Mouse (Mus musculus): ENCODE results near the gene Zfp697. TPM values are rescaled to one million over a fixed set of nuclear protein-coding genes. Genes with fewer than 3 reads are reported as not detected.
"Not testable (repeated sequence)": the region's sequence is repeated elsewhere in the genome, so short reads cannot be mapped to it uniquely, and the experiment has no call there.

Gene Zfp697
- total RNA-seq, 2 experiments from 2014 or later: 32.1 to 38.1 TPM

DNA sequence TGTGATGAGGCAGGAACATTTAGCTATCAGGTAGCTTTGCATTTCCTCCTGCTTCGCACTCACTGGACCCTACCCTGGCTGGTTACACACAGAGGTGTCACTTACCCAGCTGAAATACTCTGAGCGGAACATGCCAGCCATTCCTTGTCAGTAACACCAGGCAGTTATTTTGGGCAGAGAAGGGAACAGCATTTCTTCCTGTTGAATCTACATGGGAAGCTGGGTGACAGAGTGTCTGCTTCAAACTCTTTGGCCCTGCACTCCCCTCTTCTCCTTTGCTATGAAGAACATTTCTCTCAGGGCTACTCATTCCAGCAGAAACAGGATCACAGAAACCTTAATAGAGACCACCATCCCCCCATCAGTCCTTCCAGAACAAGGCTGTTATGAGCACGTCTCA, 32.0 kb downstream of the Zfp697 start:
- no peak for DNase-seq (ENCODE audit: low spot score in 2 of 2)
- intact Hi-C loops (cut with DNase I): no loop called here

DNA sequence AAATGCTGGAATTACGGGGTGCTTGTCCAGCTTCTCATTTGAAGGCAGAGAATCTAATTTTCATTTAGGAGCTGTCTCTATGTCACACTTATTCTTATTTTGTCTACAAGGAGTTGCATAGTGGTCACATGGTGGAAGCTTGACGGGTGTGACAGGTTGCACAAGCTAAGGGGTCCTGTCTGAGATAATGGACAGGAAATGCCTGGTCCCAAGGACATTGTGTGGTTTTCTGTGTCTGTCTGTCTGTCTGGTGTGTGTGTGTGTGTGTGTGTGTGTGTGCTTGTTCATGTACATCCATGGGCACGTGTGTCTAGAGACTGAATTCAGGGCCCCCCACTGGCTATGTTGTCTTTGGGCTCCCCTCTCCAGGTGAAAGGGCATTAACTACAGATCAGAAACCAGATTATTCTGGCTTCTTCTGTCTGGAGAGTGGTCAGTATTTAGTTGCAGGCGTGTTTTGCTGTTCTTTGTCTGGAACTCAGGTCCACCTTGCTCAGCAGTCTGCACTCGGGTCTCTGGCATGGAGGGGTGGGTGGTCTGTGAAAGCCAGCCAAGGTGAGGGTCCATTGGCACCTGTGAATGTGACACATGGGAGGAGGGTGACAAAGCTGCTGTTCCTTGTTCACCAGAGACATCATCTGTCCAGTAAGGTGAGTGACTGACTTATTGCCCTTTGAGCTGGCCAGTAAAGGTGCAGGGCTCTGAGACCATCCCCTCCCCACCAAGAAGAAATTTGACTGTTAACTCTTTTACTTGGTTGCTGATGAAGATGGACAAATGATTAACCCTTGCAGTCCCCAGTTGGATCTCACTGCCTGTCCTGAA, 34.4 kb downstream of the Zfp697 start:
- no peak for DNase-seq (ENCODE audit: low spot score in 2 of 2)
- intact Hi-C loops (cut with DNase I): no loop called here

DNA sequence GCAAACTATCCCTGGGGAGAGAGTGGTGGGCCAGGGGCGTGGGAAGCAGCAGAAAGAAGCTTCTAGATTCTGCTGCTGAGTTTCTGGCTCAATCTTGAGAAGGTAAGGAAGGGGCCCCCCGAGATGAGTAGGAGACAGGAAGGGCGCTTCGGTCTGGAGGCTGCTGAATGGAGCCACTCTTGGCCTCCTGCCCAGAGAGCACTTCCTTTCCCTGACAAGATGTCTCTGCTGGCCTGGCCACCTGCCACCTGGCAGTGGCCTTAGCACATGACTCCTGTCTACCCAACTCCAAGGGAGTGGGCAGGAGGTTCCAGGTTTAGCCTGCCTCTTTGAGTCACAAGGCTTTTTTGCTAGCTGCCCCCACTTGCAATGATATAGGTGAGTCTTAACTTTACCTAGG, 35.1 kb downstream of the Zfp697 start:
- intact Hi-C loops (cut with DNase I): no loop called here
- DNase-seq (ENCODE audit: low spot score in 2 of 2): peak; percentile 84 to 87

DNA sequence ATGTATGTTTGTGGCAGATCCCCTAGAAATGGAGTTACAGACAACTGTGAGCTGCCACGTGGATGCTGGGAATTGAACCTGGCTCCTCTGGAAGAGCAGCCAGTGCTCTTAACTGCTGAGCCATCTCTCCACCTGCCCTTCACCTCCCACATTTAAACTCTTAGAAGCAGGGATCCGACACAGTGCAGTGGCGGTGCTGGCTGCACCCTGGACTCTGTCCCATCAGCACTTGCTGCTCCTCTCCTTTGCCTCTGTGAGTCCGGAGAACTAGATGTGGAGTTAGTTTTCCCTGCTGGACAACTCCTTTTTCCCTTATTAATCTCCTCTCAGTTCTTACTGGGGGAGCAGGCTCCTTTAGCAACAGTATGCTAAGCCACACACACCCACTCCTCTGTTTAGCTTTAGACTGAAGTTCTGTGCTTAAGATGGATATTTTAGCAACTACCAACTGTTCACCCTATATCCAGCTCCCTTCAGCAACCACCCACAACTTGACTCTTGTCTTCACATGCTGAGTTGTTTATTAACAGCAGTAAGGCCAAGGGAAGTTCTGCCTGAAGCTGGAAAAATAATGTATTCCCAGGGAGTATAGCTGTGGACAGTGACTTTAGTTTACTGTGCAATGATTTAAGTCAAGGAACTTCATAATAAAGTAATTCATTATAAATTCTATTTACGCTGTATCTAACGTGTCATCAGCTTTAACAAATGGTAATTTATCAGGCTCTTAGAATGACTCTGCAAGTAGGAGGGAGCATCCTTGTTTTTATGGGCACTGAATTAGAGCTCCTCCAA, 36.9 kb downstream of the Zfp697 start:
- intact Hi-C loops (cut with DNase I): loop anchor here (2.0 kb wide), 1 partner anchor 36 kb away; the partner anchor contains the start of gene Zfp697
- DNase-seq (ENCODE audit: low spot score in 2 of 2): no peak

DNA sequence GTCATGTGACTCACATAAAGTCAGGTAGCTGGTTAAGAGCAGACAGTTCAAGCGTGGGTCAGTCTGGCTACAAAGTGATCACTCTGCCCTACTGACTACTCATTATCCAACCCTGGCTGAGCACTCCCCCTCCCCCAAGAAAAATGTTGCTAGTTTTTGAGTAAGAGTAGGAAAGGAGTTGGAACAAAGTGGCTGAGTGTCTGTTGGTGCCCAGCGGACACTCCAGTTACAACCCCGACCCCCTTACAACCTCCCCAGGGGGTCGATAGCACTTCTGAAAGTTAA, 37.5 kb downstream of the Zfp697 start:
- intact Hi-C loops (cut with DNase I): loop anchor here (2.0 kb wide), 1 partner anchor 37 kb away; the partner anchor contains the start of gene Zfp697

DNA sequence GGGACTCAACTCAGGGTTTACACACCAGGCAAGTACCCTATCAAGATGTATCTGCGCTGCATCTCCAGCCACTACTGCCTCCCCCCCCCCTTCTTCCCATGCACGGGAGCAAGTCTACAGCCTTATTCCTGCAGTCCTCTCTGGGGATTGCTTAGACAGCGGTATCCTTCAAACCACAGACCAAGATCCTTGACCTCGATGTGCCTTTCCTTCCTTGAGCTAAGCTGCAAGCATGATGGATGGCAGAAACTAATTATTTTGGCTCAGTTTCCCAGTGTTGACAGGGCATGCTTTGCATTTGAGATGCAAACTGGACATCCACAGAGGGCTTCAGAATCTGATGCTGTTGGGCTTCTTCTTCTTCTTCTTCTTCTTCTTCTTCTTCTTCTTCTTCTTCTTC, 40.7 kb downstream of the Zfp697 start:
- intact Hi-C loops (cut with DNase I): no loop called here
- DNase-seq (ENCODE audit: low spot score in 2 of 2): no peak

More for the DNA sequence above, 37.5 kb downstream of the Zfp697 start:
- no peak for DNase-seq (ENCODE audit: low spot score in 2 of 2)

DNA sequence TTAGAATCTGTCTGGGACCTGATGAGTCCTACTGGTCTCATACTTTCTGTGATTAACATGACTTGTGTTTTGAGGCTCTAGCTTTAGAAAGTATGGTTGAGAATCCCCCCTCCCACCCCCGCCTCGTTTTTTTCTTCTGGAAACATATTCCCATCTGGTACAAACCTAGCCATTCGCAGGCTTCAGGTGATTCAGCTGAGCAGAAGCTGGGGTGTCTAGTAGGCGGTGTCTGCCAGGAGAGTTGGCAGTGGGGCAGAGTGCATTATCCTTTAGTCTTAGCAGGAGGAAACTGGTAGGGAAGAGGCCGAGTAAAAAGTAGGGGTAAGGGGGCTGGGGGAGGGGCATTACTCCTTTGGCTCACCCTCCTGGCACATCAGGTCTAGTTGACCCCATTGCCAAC, 44.5 kb downstream of the Zfp697 start:
- no peak for DNase-seq (ENCODE audit: low spot score in 2 of 2)
- intact Hi-C loops (cut with DNase I): no loop called here

DNA sequence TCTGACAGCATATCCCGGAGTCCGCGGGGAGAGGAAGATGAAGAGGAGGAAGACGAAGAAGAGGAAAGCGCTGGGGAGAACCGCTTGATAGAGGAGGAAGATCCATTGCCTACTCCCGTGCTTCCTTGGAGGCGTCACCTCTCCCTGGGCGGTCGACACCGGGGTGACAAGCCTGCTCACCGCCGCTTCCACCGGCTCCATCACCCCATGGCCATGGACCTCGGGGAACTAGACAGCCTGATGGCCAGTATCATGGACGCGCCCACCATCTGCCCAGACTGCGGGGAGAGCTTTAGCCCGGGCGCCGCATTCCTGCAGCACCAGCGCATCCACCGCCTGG, 45.0 kb downstream of the Zfp697 start:
- intact Hi-C loops (cut with DNase I): no loop called here
- no peak for DNase-seq (ENCODE audit: low spot score in 2 of 2)

DNA sequence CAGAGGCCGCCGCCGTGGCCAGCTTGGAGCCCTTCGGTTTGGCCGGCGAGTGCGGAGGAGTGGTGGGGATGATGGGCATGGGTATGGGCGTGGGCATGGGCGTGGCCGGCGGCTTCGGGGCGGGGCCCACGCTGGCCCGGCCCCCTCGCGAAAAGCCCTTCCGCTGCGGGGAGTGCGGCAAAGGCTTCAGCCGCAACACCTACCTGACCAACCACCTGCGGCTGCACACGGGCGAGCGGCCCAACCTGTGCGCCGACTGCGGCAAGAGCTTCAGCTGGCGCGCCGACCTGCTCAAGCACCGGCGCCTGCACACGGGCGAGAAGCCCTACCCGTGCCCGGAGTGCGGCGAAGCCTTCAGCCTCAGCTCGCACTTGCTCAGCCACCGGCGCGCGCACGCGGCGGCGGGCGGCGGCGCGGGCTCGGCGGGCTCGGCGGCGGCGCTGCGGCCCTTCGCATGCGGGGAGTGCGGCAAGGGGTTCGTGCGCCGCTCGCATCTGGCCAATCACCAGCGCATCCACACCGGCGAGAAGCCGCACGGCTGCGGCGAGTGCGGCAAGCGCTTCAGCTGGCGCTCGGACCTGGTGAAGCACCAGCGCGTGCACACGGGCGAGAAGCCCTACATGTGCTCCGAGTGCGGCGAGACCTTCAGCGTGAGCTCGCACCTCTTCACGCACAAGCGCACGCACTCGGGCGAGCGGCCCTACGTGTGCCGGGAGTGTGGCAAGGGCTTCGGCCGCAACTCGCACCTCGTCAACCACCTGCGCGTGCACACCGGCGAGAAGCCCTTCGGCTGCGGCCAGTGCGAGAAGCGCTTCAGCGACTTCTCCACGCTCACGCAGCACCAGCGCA, 45.6 kb downstream of the Zfp697 start:
- intact Hi-C loops (cut with DNase I): no loop called here
- DNase-seq (ENCODE audit: low spot score in 2 of 2): peak; percentile 83 to 89

DNA sequence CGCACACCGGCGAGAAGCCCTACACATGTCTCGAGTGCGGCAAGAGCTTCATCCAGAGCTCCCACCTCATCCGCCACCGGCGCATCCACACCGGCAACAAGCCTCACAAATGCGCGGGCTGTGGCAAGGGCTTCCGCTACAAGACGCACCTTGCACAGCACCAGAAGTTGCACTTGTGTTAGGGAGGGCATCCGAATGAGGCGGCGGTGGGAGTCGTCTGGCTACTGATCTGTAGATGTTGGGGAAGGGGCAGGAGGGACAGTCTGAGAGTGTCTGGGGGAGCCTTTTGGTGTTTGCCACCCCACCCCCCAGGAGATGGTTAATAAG, 46.2 kb downstream of the Zfp697 start:
- DNase-seq (ENCODE audit: low spot score in 2 of 2): no peak
- intact Hi-C loops (cut with DNase I): no loop called here

DNA sequence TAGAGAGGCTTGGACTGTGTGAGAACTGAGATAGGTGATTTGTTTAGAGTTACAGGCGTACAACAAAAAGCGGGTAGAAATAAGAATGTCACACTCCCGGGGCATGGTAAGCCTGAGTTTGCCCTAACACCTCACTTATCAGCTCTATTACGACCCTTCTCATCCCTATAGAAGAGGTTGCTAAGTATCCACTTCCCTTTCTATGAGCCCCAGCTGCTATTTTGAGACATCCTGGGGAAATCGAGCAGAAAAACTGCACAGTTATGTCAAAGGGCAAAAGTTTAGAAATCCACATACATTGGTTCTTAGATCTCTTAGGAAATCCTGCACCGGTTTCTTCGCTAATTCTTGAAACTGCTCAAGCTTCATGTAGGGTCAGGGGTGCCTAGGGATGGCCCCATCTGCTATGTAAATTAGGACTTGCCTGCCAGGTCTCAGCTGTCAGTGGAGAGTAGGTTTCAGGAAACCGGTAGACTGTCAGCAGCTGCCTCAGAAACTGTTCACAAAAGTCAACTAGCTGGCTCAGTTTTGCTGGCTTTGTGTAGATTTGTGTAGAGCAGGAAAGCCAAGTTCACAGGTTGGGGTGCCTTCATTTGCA, 46.8 kb downstream of the Zfp697 start:
- no peak for DNase-seq (ENCODE audit: low spot score in 2 of 2)
- intact Hi-C loops (cut with DNase I): no loop called here

DNA sequence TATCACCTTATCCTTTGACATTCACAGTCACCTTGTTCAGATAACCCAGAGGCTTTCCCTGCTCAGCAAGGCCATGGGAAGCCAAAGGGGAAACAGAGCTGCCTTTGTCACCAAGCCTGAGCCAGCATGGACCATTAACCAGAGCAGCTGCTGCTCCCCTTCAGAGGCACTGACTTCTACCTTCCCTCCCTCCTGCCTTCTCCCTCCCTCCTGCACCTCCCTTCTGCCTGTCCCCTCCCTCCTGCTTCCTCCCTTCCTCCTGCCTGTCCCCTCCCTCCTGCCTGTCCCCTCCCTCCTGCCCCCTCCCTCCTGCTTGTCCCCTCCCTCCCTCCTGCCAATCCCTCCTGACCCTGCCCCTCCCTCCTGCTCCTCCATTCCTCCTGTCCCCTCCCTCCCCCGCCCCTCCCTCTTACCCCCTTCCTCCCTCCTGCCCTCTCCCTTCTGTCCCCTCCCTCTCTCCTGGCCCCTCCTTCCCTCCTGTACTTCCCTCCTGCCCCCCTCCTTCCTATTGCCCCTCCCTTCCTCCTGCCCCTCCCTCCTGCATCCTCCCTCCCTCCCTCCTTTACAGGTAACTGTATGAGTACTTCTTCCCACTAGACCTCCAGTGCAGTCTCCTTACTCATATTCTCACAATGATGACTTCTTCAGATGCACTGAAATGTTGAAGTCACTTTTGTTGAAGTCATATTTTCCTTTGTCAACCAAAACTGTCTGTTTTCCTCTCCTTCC, 52.0 kb downstream of the Zfp697 start:
- intact Hi-C loops (cut with DNase I): no loop called here
- no peak for DNase-seq (ENCODE audit: low spot score in 2 of 2)

DNA sequence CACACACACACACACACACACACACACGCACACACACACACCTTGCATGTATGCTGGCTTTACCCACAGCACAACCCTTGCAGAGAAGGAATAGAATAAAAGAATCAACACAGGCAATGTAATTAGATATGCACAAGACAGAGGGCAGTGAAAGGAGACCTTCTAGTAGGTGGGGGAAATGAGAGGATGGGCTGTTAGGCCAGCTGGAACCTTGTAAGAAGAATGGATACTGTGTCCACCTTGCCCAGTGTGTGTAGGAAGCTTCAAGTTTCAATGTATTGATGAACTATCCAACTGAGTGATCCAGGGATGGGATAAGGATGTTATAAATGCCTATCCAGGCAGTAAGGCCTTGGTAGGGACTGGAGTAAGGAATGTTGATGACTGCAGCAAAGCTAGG, 52.8 kb downstream of the Zfp697 start:
- no peak for DNase-seq (ENCODE audit: low spot score in 2 of 2)
- intact Hi-C loops (cut with DNase I): no loop called here

DNA sequence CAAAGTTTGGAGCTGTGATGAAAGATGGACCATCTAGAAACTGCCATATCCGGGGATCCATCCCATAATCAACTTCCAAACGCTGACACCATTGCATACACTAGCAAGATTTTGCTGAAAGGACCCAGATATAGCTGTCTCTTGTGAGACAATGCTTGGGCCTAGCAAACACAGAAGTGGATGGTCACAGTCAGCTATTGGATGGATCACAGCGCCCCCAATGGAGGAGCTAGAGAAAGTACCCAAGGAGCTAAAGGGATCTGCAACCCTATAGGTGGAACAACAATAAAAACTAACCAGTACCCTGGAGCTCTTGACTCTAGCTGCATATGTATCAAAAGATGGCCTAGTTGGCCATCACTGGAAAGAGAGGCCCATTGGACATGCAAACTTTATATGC, 60.0 kb downstream of the Zfp697 start:
- intact Hi-C loops (cut with DNase I); DNase-seq (ENCODE audit: low spot score in 2 of 2): not testable (repeated sequence)

DNA sequence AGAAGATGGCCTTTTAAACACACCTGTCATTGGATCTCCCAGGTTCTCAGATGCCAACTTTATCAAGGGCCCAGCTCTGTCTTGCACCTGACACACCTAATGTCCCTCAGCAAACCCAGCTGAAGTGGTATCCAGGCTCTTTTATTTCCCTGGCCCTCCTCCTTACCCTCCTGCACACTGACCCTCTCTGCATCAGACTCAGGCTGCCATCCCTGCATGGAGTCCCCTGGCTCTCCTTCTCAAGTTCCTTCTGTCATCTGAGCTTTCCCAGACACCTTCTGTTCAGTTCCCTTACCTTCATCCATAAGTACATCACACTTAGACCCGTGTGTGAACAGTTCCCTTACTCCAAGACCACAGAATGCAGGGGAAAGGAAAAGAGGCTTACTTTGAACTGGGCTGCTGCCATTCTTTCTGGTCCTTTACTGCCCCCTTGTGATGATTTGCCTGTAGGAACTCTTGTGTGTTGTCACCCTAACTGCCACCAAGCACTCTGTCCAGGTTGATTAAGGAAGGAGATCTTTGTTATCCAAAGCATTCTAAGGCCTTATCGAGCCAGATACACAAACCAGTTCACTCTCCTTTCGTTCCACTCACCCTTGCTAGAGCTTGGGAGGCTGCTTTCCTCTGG, 61.0 kb downstream of the Zfp697 start:
- intact Hi-C loops (cut with DNase I); DNase-seq (ENCODE audit: low spot score in 2 of 2): not testable (repeated sequence)

DNA sequence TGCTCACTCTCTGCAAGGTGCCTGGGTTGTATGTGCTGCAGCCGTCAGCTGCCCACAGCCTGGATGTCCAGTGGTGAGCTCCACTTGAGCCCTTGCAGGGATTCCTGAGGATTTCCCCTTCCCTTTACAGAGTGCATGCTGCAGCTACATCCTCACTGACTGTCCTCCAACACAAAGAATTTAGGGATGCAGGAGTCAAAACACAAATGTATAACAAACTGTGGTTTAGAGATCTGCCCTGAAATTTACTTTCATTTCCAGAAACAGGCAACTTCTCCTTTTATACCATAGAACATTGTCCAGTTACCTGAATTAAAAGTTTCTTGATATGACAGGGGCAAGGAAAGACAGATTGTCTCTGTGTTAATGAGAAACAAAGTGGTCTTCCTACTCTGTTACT, 61.7 kb downstream of the Zfp697 start:
- intact Hi-C loops (cut with DNase I); DNase-seq (ENCODE audit: low spot score in 2 of 2): not testable (repeated sequence)

DNA sequence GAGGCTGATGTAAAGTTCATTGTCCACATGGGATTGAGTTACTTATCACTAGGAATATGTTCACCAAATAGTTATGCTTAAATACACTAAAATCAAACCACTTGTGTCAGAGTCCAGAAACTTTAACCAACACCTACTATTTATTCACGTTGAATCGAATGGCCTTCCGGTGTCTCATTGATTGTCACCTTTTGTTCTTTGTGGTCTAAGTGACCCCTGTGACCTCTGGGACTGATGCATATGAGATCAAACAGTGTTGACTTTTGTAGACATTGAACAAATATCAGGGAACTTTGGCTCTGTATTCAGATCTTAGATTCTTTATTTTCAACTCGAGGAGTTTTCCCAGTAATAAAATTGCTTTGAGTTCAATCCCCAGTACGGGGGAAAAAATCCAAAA, 71.5 kb downstream of the Zfp697 start:
- DNase-seq (ENCODE audit: low spot score in 2 of 2); intact Hi-C loops (cut with DNase I): not testable (repeated sequence)

DNA sequence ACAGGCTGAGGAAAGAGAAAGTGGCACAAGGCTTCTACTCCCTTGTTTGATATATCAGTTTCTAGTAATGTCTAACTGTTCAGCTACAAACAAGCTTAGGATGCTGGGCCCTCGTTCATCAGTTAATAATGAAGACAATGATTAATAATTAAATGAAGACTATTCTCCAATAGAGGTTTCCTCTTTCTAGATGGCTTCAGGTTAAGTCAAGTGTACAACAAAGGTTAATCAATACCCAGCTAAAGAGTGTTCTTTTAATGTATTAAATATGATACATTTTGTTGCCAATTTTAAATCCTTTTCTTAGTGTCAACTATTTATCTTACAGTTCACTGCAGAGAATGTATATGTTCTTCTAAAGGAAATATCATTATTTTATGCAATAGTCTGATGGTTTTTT, 74.8 kb downstream of the Zfp697 start, which contains the start of gene Gm4450:
Gene Gm4450, minus strand, starts transcription at position 101 of the 400 bp plus-strand sequence.
- intact Hi-C loops (cut with DNase I); DNase-seq (ENCODE audit: low spot score in 2 of 2): not testable (repeated sequence)

DNA sequence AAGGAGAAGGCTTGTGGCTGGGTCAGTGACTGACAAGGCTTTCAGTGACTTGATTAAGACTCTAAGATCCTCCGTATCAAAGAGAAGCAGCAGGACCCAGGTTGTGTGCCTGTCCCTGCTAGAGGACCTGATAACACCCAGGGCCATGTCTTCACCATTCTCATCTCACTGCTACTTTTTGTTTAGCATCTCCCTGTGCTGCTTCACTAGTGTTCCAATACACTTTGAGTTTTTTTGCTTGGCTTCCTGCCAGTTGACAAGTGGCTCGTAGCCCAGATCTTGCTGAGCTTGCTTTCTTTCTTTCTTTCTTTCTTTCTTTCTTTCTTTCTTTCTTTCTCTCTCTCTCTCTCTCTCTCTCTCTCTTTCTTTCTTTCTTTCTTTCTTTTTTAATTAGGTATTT, 87.1 kb downstream of the Zfp697 start:
- intact Hi-C loops (cut with DNase I); DNase-seq (ENCODE audit: low spot score in 2 of 2): not testable (repeated sequence)

Measured in left cerebral cortex, postnatal 36 days (tissue).